Mouse (Mus musculus) neural tube, embryonic 11.5 days (tissue): Measurements from ENCODE around the gene Hist1h3e. TPM values are rescaled to one million over a fixed set of nuclear protein-coding genes. Genes with fewer than 3 reads are reported as not detected.
"Not testable (repeated sequence)": the region's sequence is repeated elsewhere in the genome, so short reads cannot be mapped to it uniquely, and the experiment has no call there.

Source experiments
- ATAC-seq: fragments of 200-750 bp; cut with Nextera tagmentation; 2 replicates; pipeline ENCODE4 v1.8.0; 2017; ENCODE audit warnings: moderate number of reproducible peaks, mild to moderate bottlenecking, moderate TSS enrichment, moderate library complexity; ENCODE audit not compliant: insufficient read depth, low FRiP score, low TSS enrichment
- DNase-seq: peaks from one replicate; pipeline ENCODE4 v3.0.0-alpha.2; 2015; ENCODE audit warnings: low spot score
- H3K27ac ChIP-seq: fragments of 300-500 bp; sonication (generic); 2 replicates; pipeline ENCODE4 v1.5.1; 2014; ENCODE audit warnings: low read depth, mild to moderate bottlenecking, low read length
- H3K27me3 ChIP-seq: fragments of 300-500 bp; sonication (generic); 2 replicates; pipeline ENCODE4 v1.6.1; 2014; ENCODE audit warnings: mild to moderate bottlenecking, low read length, mixed read lengths; ENCODE audit not compliant: control insufficient read depth, insufficient read depth
- H3K36me3 ChIP-seq: fragments of 300-500 bp; sonication (generic); 2 replicates; pipeline ENCODE4 v1.6.1; 2014; ENCODE audit warnings: mild to moderate bottlenecking, low read length, moderate library complexity, mixed read lengths; ENCODE audit not compliant: control insufficient read depth, insufficient read depth
- H3K4me1 ChIP-seq: fragments of 300-500 bp; sonication (generic); 2 replicates; pipeline ENCODE4 v1.6.1; 2014; ENCODE audit warnings: low read length, mixed read lengths; ENCODE audit not compliant: control insufficient read depth, insufficient read depth
- H3K4me2 ChIP-seq: fragments of 300-500 bp; sonication (generic); 2 replicates; pipeline ENCODE4 v1.6.1; 2014; ENCODE audit warnings: low read depth, mild to moderate bottlenecking, moderate library complexity
- H3K4me3 ChIP-seq: fragments of 300-500 bp; sonication (generic); 2 replicates; pipeline ENCODE4 v1.5.1; 2014; ENCODE audit warnings: low read depth, low read length
- H3K9ac ChIP-seq: fragments of 300-500 bp; sonication (generic); 2 replicates; pipeline ENCODE4 v1.6.1; 2014; ENCODE audit warnings: mild to moderate bottlenecking, low read length
- H3K9me3 ChIP-seq: fragments of 300-500 bp; sonication (generic); 2 replicates; pipeline ENCODE4 v1.6.1; 2016; ENCODE audit warnings: low read length; ENCODE audit not compliant: control insufficient read depth
- WGBS: fragments of 180-500 bp; shearing (Covaris S2); extraction: QIAGEN DNeasy Blood & Tissue Kit; methylation state at CpG from one replicate; pipeline ENCODE4 v1.1.7; 2014; 5-methylcytosine and 5-hydroxymethylcytosine counted together
- polyA plus RNA-seq: library from polyadenylated mRNA; unstranded; fragments of >200 nt; fragmentation: Nextera tagmentation; extraction: Ambion mirVana; gene quantifications from 2 replicates; pipeline ENCODE4 v1.2.1, GENCODE M21; 2014

Hist1h3e gene
- polyA plus RNA-seq, 1 experiment from 2014 or later: 6.4 TPM

GRCm38 (mm10) chr13:23538249-23538648 is 23.9 kb downstream of the Hist1h3e start:
- no peaks in the 10 kb centered on the region for H3K9me3 ChIP-seq
- H3K27me3 ChIP-seq: no peaks in the 10 kb centered on the region
- no peak overlapping the region for H3K9ac ChIP-seq
- H3K36me3 ChIP-seq: no peaks in the 10 kb centered on the region
- WGBS: 76% methylated on average over 5 of the region's 5 CpGs
- DNase-seq: peak; percentile 5
- peaks cover 9% of the 10 kb centered on the region; the same call in 1 of the 2 replicates for H3K4me1 ChIP-seq
- no peak for ATAC-seq
- no peak overlapping the region for H3K27ac ChIP-seq
- no peak overlapping the region for H3K4me2 ChIP-seq
- H3K4me3 ChIP-seq: no peak overlapping the region

- Histone ChIP-seq H3K4me1 (peaks cover 13% of the 10 kb centered on the region; the same call in 1 of the 2 replicates), H3K9me3 (no peaks in the 10 kb centered on the region), H3K4me3 (no peak overlapping the region; the same call in 1 of the 2 replicates), H3K36me3 (no peaks in the 10 kb centered on the region), H3K4me2 (peak overlapping the region; percentile 73), H3K9ac (no peak overlapping the region), H3K27ac (no peak overlapping the region), H3K27me3 (no peaks in the 10 kb centered on the region)
- ATAC-seq (no peak), DNase-seq (no peak)
- WGBS: 86% methylated on average over 3 of the region's 3 CpGs
These were observed 25.0 kb downstream of the Hist1h3e start for GRCm38 (mm10) chr13:23537006-23537710.

- peak overlapping the region; percentile 67 for H3K9ac ChIP-seq
- 21% methylated on average over 7 of the region's 7 CpGs for WGBS
- peak overlapping the region; percentile 73 for H3K4me2 ChIP-seq
These were observed 25.9 kb downstream of the Hist1h3e start for GRCm38 (mm10) chr13:23536076-23536822.

GRCm38 (mm10) chr13:23535137-23536075 is 26.8 kb downstream of the Hist1h3e start, which contains the start of gene Hist1h3g:
Gene Hist1h3g (plus strand): TSS chr13:23535422.
- DNase-seq (peak; percentile 90), ATAC-seq (peak; percentile 90)
- Histone ChIP-seq H3K4me3 (peak within 1 kb of the TSS; percentile 42), H3K27ac (peak within 1 kb of the TSS; percentile 92), H3K4me2 (peak within 1 kb of the TSS; percentile 73), H3K4me1 (peaks cover 13% of the 10 kb centered on the region; the same call in 1 of the 2 replicates), H3K9ac (peak within 1 kb of the TSS; percentile 78)
- H3K9me3 ChIP-seq, H3K27me3 ChIP-seq, H3K36me3 ChIP-seq: not testable (repeated sequence)
- under 1% methylated on average over 46 of the region's 62 CpGs for WGBS

More at GRCm38 (mm10) chr13:23536076-23536822, 25.9 kb downstream of the Hist1h3e start:
- DNase-seq (no peak), ATAC-seq (no peak)
- Histone ChIP-seq H3K9me3 (no peaks in the 10 kb centered on the region), H3K27ac (peak overlapping the region; percentile 67), H3K36me3 (no peaks in the 10 kb centered on the region), H3K4me3 (peak overlapping the region; percentile 42), H3K27me3 (no peaks in the 10 kb centered on the region), H3K4me1 (peaks cover 13% of the 10 kb centered on the region; the same call in 1 of the 2 replicates)

- WGBS: 1% methylated on average over 15 of the region's 15 CpGs
- H3K4me1 ChIP-seq: peaks cover 13% of the 10 kb centered on the region; the same call in 1 of the 2 replicates
- peak overlapping the region; percentile 73 for H3K4me2 ChIP-seq
- ATAC-seq (peak; percentile 1; the same call in 1 of the 2 replicates), DNase-seq (no peak)
- H3K27me3 ChIP-seq: no peaks in the 10 kb centered on the region
- H3K4me3 ChIP-seq: peak overlapping the region; percentile 42
- H3K9ac ChIP-seq: peak overlapping the region; percentile 78
- no peaks in the 10 kb centered on the region for H3K9me3 ChIP-seq
- H3K36me3 ChIP-seq: no peaks in the 10 kb centered on the region
- peak overlapping the region; percentile 92 for H3K27ac ChIP-seq
These were observed 27.6 kb downstream of the Hist1h3e start for GRCm38 (mm10) chr13:23534368-23535131.

GRCm38 (mm10) chr13:23533560-23534367 is 28.4 kb downstream of the Hist1h3e start, which contains the start of gene Hist1h2af:
Gene Hist1h2af (plus strand): TSS chr13:23533906.
- peak within 1 kb of the TSS; percentile 92 for H3K27ac ChIP-seq
- H3K9ac ChIP-seq: peak within 1 kb of the TSS; percentile 78
- not testable (repeated sequence) for H3K27me3 ChIP-seq, H3K36me3 ChIP-seq, H3K9me3 ChIP-seq
- peaks cover 16% of the 10 kb centered on the region for H3K4me1 ChIP-seq
- H3K4me3 ChIP-seq: peak within 1 kb of the TSS; percentile 42
- peak; percentile 33 for ATAC-seq
- under 1% methylated on average over 17 of the region's 53 CpGs for WGBS
- DNase-seq: peak; percentile 82
- peak within 1 kb of the TSS; percentile 73 for H3K4me2 ChIP-seq

GRCm38 (mm10) chr13:23532262-23533075 is 29.7 kb downstream of the Hist1h3e start:
- DNase-seq (peak; percentile 37), ATAC-seq (no peak)
- H3K4me3 ChIP-seq: peak overlapping the region; percentile 42
- peaks cover 16% of the 10 kb centered on the region for H3K4me1 ChIP-seq
- WGBS: 25% methylated on average over 9 of the region's 9 CpGs
- peak overlapping the region; percentile 78 for H3K9ac ChIP-seq
- peak overlapping the region; percentile 73 for H3K4me2 ChIP-seq
- no peaks in the 10 kb centered on the region for H3K27me3 ChIP-seq
- no peaks in the 10 kb centered on the region for H3K36me3 ChIP-seq
- H3K27ac ChIP-seq: peak overlapping the region; percentile 92
- H3K9me3 ChIP-seq: no peaks in the 10 kb centered on the region
